Mouse (Mus musculus) midbrain, embryonic 16.5 days (tissue): Measurements from ENCODE around the gene Yif1a. TPM values are rescaled to one million over a fixed set of nuclear protein-coding genes. Genes with fewer than 3 reads are reported as not detected.

ENCODE experiments used
- ATAC-seq: fragments of 200-750 bp; cut with Nextera tagmentation; 2 replicates; pipeline ENCODE4 v1.8.0; 2017; ENCODE audit warnings: moderate TSS enrichment
- H3K27ac ChIP-seq: fragments of 300-500 bp; sonication (generic); 2 replicates; pipeline ENCODE4 v1.5.1; 2014; ENCODE audit warnings: mild to moderate bottlenecking, low read length, mixed read lengths
- H3K27me3 ChIP-seq: fragments of 300-500 bp; sonication (generic); 2 replicates; pipeline ENCODE4 v1.6.1; 2014; ENCODE audit warnings: low read depth, low read length, mixed read lengths; ENCODE audit not compliant: control insufficient read depth, insufficient read depth
- H3K36me3 ChIP-seq: fragments of 300-500 bp; sonication (generic); 2 replicates; pipeline ENCODE4 v1.6.1; 2014; ENCODE audit warnings: mild to moderate bottlenecking, low read length, moderate library complexity, mixed read lengths; ENCODE audit not compliant: control insufficient read depth, insufficient read depth
- H3K4me1 ChIP-seq: fragments of 300-500 bp; sonication (generic); 2 replicates; pipeline ENCODE4 v1.6.1; 2014; ENCODE audit warnings: mild to moderate bottlenecking, low read length, mixed read lengths; ENCODE audit not compliant: control insufficient read depth, insufficient read depth
- H3K4me2 ChIP-seq: fragments of 300-500 bp; sonication (generic); 2 replicates; pipeline ENCODE4 v1.6.1; 2014; ENCODE audit warnings: mild to moderate bottlenecking, low read length, mixed read lengths
- H3K4me3 ChIP-seq: fragments of 300-500 bp; sonication (generic); 2 replicates; pipeline ENCODE4 v1.5.1; 2014; ENCODE audit warnings: low read depth, mild to moderate bottlenecking, low read length, moderate library complexity, mixed read lengths
- H3K9ac ChIP-seq: fragments of 300-500 bp; sonication (generic); 2 replicates; pipeline ENCODE4 v1.6.1; 2014; ENCODE audit warnings: low read depth, low read length, mixed read lengths
- H3K9me3 ChIP-seq: fragments of 300-500 bp; sonication (generic); replicated peaks from 2 replicates; pipeline ENCODE4 v1.6.1; 2014; ENCODE audit warnings: mild to moderate bottlenecking, low read length, mixed read lengths; ENCODE audit not compliant: control insufficient read depth, poor library complexity, severe bottlenecking
- WGBS: fragments of 180-500 bp; shearing (Covaris S2); extraction: QIAGEN DNeasy Blood & Tissue Kit; methylation state at CpG from one replicate; pipeline ENCODE4 v1.1.7; 2014; 5-methylcytosine and 5-hydroxymethylcytosine counted together
- polyA plus RNA-seq: library from polyadenylated mRNA; unstranded; fragments of >200 nt; fragmentation: Nextera tagmentation; extraction: Ambion mirVana; gene quantifications from 2 replicates; pipeline ENCODE4 v1.2.1, GENCODE M21; 2015

The Yif1a gene
- polyA plus RNA-seq, 1 experiment from 2014 or later = 46.6 TPM

DNA sequence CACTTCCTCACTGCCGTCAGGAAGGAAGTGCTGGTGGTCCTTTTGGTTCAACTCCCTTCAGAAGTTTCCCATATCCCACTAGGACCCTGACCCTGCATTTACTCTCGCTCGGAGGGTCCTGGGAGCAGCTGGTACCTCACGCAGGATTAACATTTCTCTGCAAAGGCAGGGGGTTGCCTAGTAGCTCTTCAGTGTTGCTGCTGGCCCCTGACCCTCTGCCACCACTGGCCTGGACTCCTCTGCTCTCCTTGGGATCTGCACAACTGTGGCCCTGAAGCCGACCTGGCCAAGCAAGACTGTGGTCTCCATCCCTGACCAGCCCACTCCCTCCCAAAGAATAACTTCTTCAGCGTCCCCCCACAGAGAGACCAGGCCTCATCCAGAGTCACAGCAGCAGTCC lies 39.0 kb upstream of the Yif1a start:
- H3K4me2 ChIP-seq = no peak overlapping the region
- H3K4me1 ChIP-seq = peaks cover 10% of the 10 kb centered on the region
- no peak overlapping the region for H3K27ac ChIP-seq
- no peak overlapping the region for H3K9ac ChIP-seq
- H3K9me3 ChIP-seq = no peaks in the 10 kb centered on the region
- H3K4me3 ChIP-seq = no peak overlapping the region
- WGBS = 51% methylated on average over 6 of the region's 6 CpGs
- ATAC-seq = no peak
- H3K36me3 ChIP-seq = no peaks in the 10 kb centered on the region; the same call in 1 of the 2 replicates
- H3K27me3 ChIP-seq = peaks cover 33% of the 10 kb centered on the region

DNA sequence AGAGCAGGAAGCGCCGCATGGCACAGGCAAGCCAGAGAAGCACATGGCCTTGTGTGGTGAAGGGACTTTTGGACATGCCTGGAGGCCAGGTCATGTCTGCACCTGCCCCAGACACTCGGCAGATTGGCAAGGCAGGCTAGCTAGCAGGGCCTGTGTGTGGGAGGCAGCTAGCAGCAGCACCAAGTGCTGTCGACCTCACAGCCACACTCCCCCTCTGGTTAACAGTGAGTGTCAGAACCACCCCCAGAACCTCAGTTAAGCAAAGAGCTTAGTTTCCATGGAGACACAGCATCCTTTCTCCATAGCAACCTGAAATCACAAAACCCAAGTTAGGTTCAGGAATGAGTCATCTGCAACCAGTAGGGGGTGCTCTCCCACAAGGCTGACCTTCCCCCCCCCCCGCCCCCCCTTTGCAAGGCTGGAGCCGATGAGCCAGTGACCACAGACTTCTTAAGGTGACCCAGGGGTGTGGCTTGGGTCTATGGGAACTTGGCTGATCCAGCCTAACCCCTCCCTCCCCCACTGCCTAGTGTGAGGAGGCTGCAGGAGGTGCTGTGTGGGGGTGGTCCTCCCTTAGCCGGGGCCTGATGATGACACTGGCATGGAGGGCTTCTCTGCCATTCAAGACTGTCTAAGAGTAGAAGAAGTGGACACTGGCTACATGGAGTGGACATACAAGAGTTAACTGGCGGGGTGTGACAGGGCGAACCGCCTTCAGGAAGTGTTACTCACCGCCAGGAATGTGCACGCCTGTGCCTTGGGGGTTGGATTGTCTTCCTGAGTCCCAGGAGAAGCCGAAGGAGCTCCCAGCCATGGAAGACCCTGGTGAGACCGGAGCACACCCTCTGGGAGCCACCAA lies 38.1 kb upstream of the Yif1a start, which contains the start of gene Rin1:
Rin1 (plus strand) TSS at position 435 of the 859 bp plus-strand sequence.
- peak; percentile 60 for ATAC-seq
- Histone ChIP-seq H3K27ac (no peak within 1 kb of the TSS), H3K4me3 (no peak within 1 kb of the TSS), H3K36me3 (no peaks in the 10 kb centered on the region; the same call in 1 of the 2 replicates), H3K9me3 (no peaks in the 10 kb centered on the region), H3K4me2 (peak within 1 kb of the TSS; percentile 12; the same call in 1 of the 2 replicates), H3K27me3 (peaks cover 35% of the 10 kb centered on the region), H3K9ac (peak within 1 kb of the TSS; percentile 36; the same call in 1 of the 2 replicates), H3K4me1 (peaks cover 10% of the 10 kb centered on the region)
- WGBS = 18% methylated on average over 13 of the region's 14 CpGs

DNA sequence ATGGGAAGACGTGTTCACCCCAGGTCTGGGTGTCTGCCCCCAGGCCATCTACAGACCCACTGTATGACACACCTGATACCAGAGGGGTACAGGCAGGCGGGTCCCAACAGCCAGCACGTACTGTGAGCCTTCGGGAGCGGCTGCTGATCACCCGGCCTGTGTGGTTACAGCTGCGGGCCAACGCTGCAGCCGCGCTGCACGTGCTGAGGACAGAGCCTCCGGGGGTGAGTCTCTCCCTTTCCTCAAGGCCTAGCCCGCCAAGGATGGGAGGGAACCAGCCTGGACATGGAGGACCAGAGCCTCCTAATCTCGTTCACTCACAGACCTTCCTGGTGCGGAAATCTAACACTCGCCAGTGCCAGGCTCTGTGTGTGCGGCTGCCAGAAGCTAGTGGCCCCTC lies 37.3 kb upstream of the Yif1a start:
- H3K4me3 ChIP-seq = no peak overlapping the region
- H3K9ac ChIP-seq = peak overlapping the region; percentile 36; the same call in 1 of the 2 replicates

DNA sequence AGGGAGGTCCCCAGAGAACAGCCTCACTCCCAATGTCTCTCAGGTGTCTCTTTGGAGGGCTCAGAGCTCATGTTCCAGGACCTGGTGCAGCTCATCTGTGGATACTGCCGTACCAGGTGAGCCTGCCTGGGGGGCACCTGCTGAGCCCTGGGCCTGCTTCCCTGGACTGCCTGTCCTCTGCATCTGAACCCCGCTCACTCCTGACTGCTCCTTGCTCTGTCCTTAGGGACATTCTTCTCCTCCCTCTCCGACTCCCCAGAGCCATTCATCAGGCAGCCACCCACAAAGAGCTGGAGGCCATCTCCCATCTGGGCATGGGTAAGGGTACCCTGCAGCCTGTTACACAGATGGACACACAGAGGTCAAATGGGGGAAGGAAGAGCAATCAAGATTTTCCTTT lies 36.8 kb upstream of the Yif1a start:
- Histone ChIP-seq H3K4me2 (no peak overlapping the region), H3K36me3 (no peaks in the 10 kb centered on the region; the same call in 1 of the 2 replicates), H3K4me3 (no peak overlapping the region), H3K27ac (no peak overlapping the region), H3K9me3 (no peaks in the 10 kb centered on the region), H3K4me1 (peaks cover 13% of the 10 kb centered on the region), H3K27me3 (peaks cover 35% of the 10 kb centered on the region), H3K9ac (peak overlapping the region; percentile 36; the same call in 1 of the 2 replicates)
- no peak for ATAC-seq
- 43% methylated on average over 3 of the region's 3 CpGs for WGBS

More for the DNA sequence above, 37.3 kb upstream of the Yif1a start:
- 10% methylated on average over 17 of the region's 17 CpGs for WGBS
- ATAC-seq = no peak
- Histone ChIP-seq H3K4me2 (peak overlapping the region; percentile 9; the same call in 1 of the 2 replicates), H3K9me3 (no peaks in the 10 kb centered on the region), H3K27ac (no peak overlapping the region), H3K36me3 (no peaks in the 10 kb centered on the region; the same call in 1 of the 2 replicates), H3K27me3 (peaks cover 35% of the 10 kb centered on the region), H3K4me1 (peaks cover 10% of the 10 kb centered on the region)

DNA sequence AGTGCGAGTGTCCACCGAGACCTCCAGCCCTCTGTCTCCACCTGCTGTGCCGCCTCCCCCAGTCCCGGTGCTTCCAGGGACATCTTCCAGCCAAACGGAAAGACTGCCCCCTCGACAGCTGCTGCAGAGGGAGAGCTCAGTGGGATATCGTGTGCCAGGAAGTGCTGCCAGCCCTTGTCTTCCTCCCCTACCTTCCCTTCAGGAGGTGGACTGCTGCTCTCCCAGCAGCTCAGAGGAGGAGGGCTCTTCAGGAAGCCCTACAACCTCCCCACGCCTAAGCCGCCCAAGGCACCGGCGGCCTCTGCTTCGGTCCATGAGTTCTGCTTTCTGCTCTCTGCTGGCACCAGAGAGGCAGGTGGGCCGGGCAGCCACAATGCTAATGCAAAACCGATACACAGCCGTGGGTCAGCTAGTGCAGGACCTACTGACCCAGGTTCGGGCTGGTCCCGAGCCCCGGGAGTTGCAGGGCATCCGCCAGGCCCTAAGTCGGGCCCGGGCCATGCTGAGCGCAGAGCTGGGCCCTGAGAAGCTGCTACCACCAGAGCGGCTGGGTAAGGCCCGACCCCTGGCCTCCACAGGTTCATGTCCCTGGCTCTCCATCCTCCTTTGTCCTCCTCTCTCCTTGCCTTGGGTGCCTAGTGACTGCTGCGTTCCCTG lies 36.0 kb upstream of the Yif1a start:
- no peak for ATAC-seq
- WGBS = 34% methylated on average over 25 of the region's 25 CpGs
- H3K9ac ChIP-seq = no peak overlapping the region
- H3K9me3 ChIP-seq = no peaks in the 10 kb centered on the region
- H3K4me2 ChIP-seq = no peak overlapping the region
- H3K4me1 ChIP-seq = peaks cover 13% of the 10 kb centered on the region
- H3K27ac ChIP-seq = no peak overlapping the region
- H3K36me3 ChIP-seq = no peaks in the 10 kb centered on the region; the same call in 1 of the 2 replicates
- peaks cover 35% of the 10 kb centered on the region for H3K27me3 ChIP-seq
- no peak overlapping the region for H3K4me3 ChIP-seq

DNA sequence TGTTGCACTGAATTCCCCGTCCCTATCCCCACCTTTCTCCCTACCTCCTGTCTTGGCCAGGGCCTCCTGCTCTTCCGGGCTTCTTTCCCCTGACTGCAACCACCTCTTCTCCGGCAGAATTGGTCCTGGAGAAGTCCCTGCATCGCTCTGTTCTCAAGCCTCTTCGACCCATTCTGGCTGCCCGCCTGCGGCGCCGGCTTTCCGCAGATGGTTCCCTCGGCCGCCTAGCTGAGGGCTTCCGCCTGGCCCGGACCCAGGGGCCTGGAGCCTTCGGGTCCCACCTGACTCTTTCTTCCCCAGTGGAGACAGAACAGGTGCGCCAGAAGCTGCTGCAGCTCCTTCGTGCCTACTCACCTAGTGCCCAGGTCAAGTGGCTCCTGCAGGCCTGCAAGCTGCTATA lies 35.5 kb upstream of the Yif1a start:
- Histone ChIP-seq H3K4me3 (no peak overlapping the region), H3K27me3 (peaks cover 35% of the 10 kb centered on the region), H3K4me2 (no peak overlapping the region), H3K9ac (no peak overlapping the region), H3K36me3 (no peaks in the 10 kb centered on the region; the same call in 1 of the 2 replicates), H3K4me1 (peaks cover 13% of the 10 kb centered on the region), H3K27ac (no peak overlapping the region), H3K9me3 (no peaks in the 10 kb centered on the region)
- no peak for ATAC-seq
- WGBS = 59% methylated on average over 17 of the region's 17 CpGs

DNA sequence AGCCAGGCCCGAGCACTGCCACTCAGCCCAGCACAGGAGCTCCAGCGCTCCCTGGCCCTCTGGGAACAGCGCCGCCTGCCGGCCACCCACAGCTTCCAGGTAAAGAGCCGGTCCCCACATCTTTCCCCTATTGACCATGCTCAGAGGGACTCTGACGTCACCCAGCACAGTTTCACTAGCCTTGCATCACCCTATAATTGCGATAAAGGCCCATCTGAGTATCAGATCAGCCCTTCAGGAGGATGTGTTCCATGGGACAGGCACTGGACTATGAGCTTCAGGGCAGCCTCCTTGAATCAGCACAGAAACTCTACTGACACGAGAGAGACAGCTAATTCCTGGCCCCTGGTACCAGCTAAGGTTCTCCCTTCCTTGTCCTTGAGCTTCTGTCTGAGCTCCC lies 34.4 kb upstream of the Yif1a start:
- Histone ChIP-seq H3K36me3 (no peaks in the 10 kb centered on the region), H3K9ac (no peak overlapping the region), H3K4me2 (no peak overlapping the region), H3K27ac (no peak overlapping the region), H3K4me1 (peaks cover 13% of the 10 kb centered on the region), H3K4me3 (no peak overlapping the region), H3K9me3 (no peaks in the 10 kb centered on the region), H3K27me3 (peaks cover 35% of the 10 kb centered on the region)
- no peak for ATAC-seq
- WGBS = 17% methylated on average over 9 of the region's 9 CpGs

DNA sequence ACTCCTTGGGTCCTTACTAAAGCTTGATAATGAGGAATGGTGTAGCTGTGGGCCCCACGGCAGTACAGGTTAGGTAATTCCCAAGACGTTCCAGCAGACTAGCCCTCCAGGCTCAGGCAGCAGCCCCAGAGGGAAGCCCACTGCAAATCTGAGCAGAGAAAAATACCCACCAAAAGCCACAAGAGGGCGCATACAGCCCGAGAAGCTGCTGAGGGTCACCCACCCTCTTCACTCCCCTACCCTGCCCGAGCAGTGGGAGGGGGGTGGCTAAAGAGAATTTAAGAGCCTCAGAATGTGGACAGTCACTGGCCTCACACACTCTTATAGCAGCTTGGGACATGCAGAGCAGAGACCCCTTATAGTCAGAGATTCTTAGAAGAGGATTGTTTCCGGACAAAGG lies 32.1 kb upstream of the Yif1a start:
- peak; percentile 12; the same call in 1 of the 2 replicates for ATAC-seq
- 8% methylated on average over 6 of the region's 6 CpGs for WGBS
- no peak overlapping the region for H3K4me3 ChIP-seq

More for the DNA sequence above, 32.1 kb upstream of the Yif1a start:
- H3K9ac ChIP-seq = no peak overlapping the region
- no peak overlapping the region for H3K4me2 ChIP-seq
- no peaks in the 10 kb centered on the region for H3K36me3 ChIP-seq
- no peaks in the 10 kb centered on the region for H3K9me3 ChIP-seq
- H3K4me1 ChIP-seq = peaks cover 3% of the 10 kb centered on the region; the same call in 1 of the 2 replicates
- H3K27ac ChIP-seq = no peak overlapping the region
- peaks cover 28% of the 10 kb centered on the region for H3K27me3 ChIP-seq
